Mouse (Mus musculus): ENCODE data around the gene Gpr179. TPM values are rescaled to one million over a fixed set of nuclear protein-coding genes. Genes with fewer than 3 reads are reported as not detected.

Gene Gpr179
- 0.04 and 0.08 TPM in 2 replicates for polyA plus RNA-seq (2014; fragmentation: Nextera tagmentation; extraction: Ambion mirVana)

- Histone ChIP-seq H3K27ac (ENCODE audit: low read depth, low read length) (no peak within 1 kb of the TSS), H3K27me3 (ENCODE audit: control insufficient read depth, insufficient read depth, low read length) (no peaks in the 10 kb centered on the region), H3K9me3 (ENCODE audit: control insufficient read depth, low read length) (no peaks in the 10 kb centered on the region), H3K4me2 (ENCODE audit: low read depth) (no peak within 1 kb of the TSS), H3K9ac (ENCODE audit: low read length) (no peak within 1 kb of the TSS), H3K4me1 (ENCODE audit: control insufficient read depth, insufficient read depth, low read length) (peaks cover 20% of the 10 kb centered on the region), H3K4me3 (ENCODE audit: low read depth, low read length) (no peak within 1 kb of the TSS), H3K36me3 (ENCODE audit: control insufficient read depth, insufficient read depth, low read length) (no peaks in the 10 kb centered on the region)
- no peak for DNase-seq (ENCODE audit: low spot score)
- no peak for ATAC-seq (ENCODE audit: insufficient read depth, low FRiP score, low TSS enrichment)
- 60% methylated on average over 3 of the region's 3 CpGs for WGBS
Measured at GRCm38 (mm10) chr11:97352027-97352684, at the start of gene Gpr179. Gene Gpr179 (minus strand): TSS chr11:97352077.

GRCm38 (mm10) chr11:97401082-97401481, 49.2 kb upstream of the Gpr179 start:
- Histone ChIP-seq H3K4me3 (ENCODE audit: low read depth, low read length) (no peak overlapping the region), H3K27ac (ENCODE audit: low read depth, low read length) (peak overlapping the region; percentile 49; the same call in 1 of the 2 replicates), H3K27me3 (ENCODE audit: control insufficient read depth, insufficient read depth, low read length) (peaks cover 4% of the 10 kb centered on the region; the same call in 1 of the 2 replicates), H3K9me3 (ENCODE audit: control insufficient read depth, low read length) (no peaks in the 10 kb centered on the region), H3K9ac (ENCODE audit: low read length) (0 out of 2 replicates have a peak overlapping the region, but pooled peaks have one; percentile 10), H3K4me2 (ENCODE audit: low read depth) (no peak overlapping the region), H3K4me1 (ENCODE audit: control insufficient read depth, insufficient read depth, low read length) (peaks cover 22% of the 10 kb centered on the region), H3K36me3 (ENCODE audit: control insufficient read depth, insufficient read depth, low read length) (no peaks in the 10 kb centered on the region; the same call in 1 of the 2 replicates)
- WGBS: 17% methylated on average over 6 of the region's 6 CpGs
- no peak for DNase-seq (ENCODE audit: low spot score)
- ATAC-seq (ENCODE audit: insufficient read depth, low FRiP score, low TSS enrichment): no peak

- H3K9ac ChIP-seq (ENCODE audit: low read length): no peak overlapping the region
- H3K27ac ChIP-seq (ENCODE audit: low read depth, low read length): no peak overlapping the region
- DNase-seq (ENCODE audit: low spot score) (peak; percentile 88), ATAC-seq (ENCODE audit: insufficient read depth, low FRiP score, low TSS enrichment) (peak; percentile 66; the same call in 1 of the 2 replicates)
- H3K9me3 ChIP-seq (ENCODE audit: control insufficient read depth, low read length): no peaks in the 10 kb centered on the region
- peak overlapping the region; percentile 17 for H3K4me3 ChIP-seq (ENCODE audit: low read depth, low read length)
- H3K27me3 ChIP-seq (ENCODE audit: control insufficient read depth, insufficient read depth, low read length): no peaks in the 10 kb centered on the region
- H3K36me3 ChIP-seq (ENCODE audit: control insufficient read depth, insufficient read depth, low read length): no peaks in the 10 kb centered on the region; the same call in 1 of the 2 replicates
- peak overlapping the region; percentile 42 for H3K4me2 ChIP-seq (ENCODE audit: low read depth)
- peaks cover 15% of the 10 kb centered on the region for H3K4me1 ChIP-seq (ENCODE audit: control insufficient read depth, insufficient read depth, low read length)
- 4% methylated on average over 23 of the region's 23 CpGs for WGBS
Measured at GRCm38 (mm10) chr11:97399958-97400710, 48.3 kb upstream of the Gpr179 start.

GRCm38 (mm10) chr11:97398506-97398905, 46.6 kb upstream of the Gpr179 start:
- H3K4me3 ChIP-seq (ENCODE audit: low read depth, low read length): no peak overlapping the region
- DNase-seq (ENCODE audit: low spot score): no peak
- no peaks in the 10 kb centered on the region for H3K9me3 ChIP-seq (ENCODE audit: control insufficient read depth, low read length)
- H3K4me2 ChIP-seq (ENCODE audit: low read depth): no peak overlapping the region
- no peak for ATAC-seq (ENCODE audit: insufficient read depth, low FRiP score, low TSS enrichment)
- no peaks in the 10 kb centered on the region for H3K27me3 ChIP-seq (ENCODE audit: control insufficient read depth, insufficient read depth, low read length)
- 79% methylated on average over 2 of the region's 2 CpGs for WGBS
- no peaks in the 10 kb centered on the region; the same call in 1 of the 2 replicates for H3K36me3 ChIP-seq (ENCODE audit: control insufficient read depth, insufficient read depth, low read length)
- no peak overlapping the region for H3K27ac ChIP-seq (ENCODE audit: low read depth, low read length)
- no peak overlapping the region for H3K9ac ChIP-seq (ENCODE audit: low read length)
- H3K4me1 ChIP-seq (ENCODE audit: control insufficient read depth, insufficient read depth, low read length): peaks cover 9% of the 10 kb centered on the region; the same call in 1 of the 2 replicates

GRCm38 (mm10) chr11:97394146-97394545, 42.3 kb upstream of the Gpr179 start:
- ATAC-seq (ENCODE audit: insufficient read depth, low FRiP score, low TSS enrichment) (no peak), DNase-seq (ENCODE audit: low spot score) (no peak)
- Histone ChIP-seq H3K4me3 (ENCODE audit: low read depth, low read length) (no peak overlapping the region), H3K27me3 (ENCODE audit: control insufficient read depth, insufficient read depth, low read length) (no peaks in the 10 kb centered on the region), H3K27ac (ENCODE audit: low read depth, low read length) (no peak overlapping the region), H3K9me3 (ENCODE audit: control insufficient read depth, low read length) (no peaks in the 10 kb centered on the region), H3K9ac (ENCODE audit: low read length) (no peak overlapping the region), H3K36me3 (ENCODE audit: control insufficient read depth, insufficient read depth, low read length) (peaks cover 10% of the 10 kb centered on the region), H3K4me2 (ENCODE audit: low read depth) (no peak overlapping the region), H3K4me1 (ENCODE audit: control insufficient read depth, insufficient read depth, low read length) (no peaks in the 10 kb centered on the region)
- 85% methylated on average over 11 of the region's 11 CpGs for WGBS

- ATAC-seq (ENCODE audit: insufficient read depth, low FRiP score, low TSS enrichment) (no peak), DNase-seq (ENCODE audit: low spot score) (no peak)
- Histone ChIP-seq H3K4me2 (ENCODE audit: low read depth) (no peak overlapping the region), H3K27ac (ENCODE audit: low read depth, low read length) (no peak overlapping the region), H3K9ac (ENCODE audit: low read length) (no peak overlapping the region), H3K4me1 (ENCODE audit: control insufficient read depth, insufficient read depth, low read length) (no peaks in the 10 kb centered on the region), H3K36me3 (ENCODE audit: control insufficient read depth, insufficient read depth, low read length) (peaks cover 10% of the 10 kb centered on the region), H3K4me3 (ENCODE audit: low read depth, low read length) (no peak overlapping the region), H3K27me3 (ENCODE audit: control insufficient read depth, insufficient read depth, low read length) (no peaks in the 10 kb centered on the region), H3K9me3 (ENCODE audit: control insufficient read depth, low read length) (no peaks in the 10 kb centered on the region)
- WGBS: 77% methylated on average over 11 of the region's 11 CpGs
Measured at GRCm38 (mm10) chr11:97393658-97394057, 41.8 kb upstream of the Gpr179 start.

GRCm38 (mm10) chr11:97389127-97389526, 37.2 kb upstream of the Gpr179 start:
- Histone ChIP-seq H3K27me3 (ENCODE audit: control insufficient read depth, insufficient read depth, low read length) (no peaks in the 10 kb centered on the region), H3K4me1 (ENCODE audit: control insufficient read depth, insufficient read depth, low read length) (no peaks in the 10 kb centered on the region), H3K9ac (ENCODE audit: low read length) (no peak overlapping the region), H3K4me2 (ENCODE audit: low read depth) (no peak overlapping the region), H3K27ac (ENCODE audit: low read depth, low read length) (no peak overlapping the region), H3K36me3 (ENCODE audit: control insufficient read depth, insufficient read depth, low read length) (peaks cover 12% of the 10 kb centered on the region), H3K9me3 (ENCODE audit: control insufficient read depth, low read length) (no peaks in the 10 kb centered on the region), H3K4me3 (ENCODE audit: low read depth, low read length) (no peak overlapping the region)
- WGBS: 87% methylated on average over 8 of the region's 8 CpGs
- ATAC-seq (ENCODE audit: insufficient read depth, low FRiP score, low TSS enrichment): no peak
- DNase-seq (ENCODE audit: low spot score): no peak

GRCm38 (mm10) chr11:97387811-97388210, 35.9 kb upstream of the Gpr179 start:
- no peaks in the 10 kb centered on the region for H3K4me1 ChIP-seq (ENCODE audit: control insufficient read depth, insufficient read depth, low read length)
- no peak for DNase-seq (ENCODE audit: low spot score)
- H3K36me3 ChIP-seq (ENCODE audit: control insufficient read depth, insufficient read depth, low read length): peaks cover 17% of the 10 kb centered on the region
- H3K9me3 ChIP-seq (ENCODE audit: control insufficient read depth, low read length): no peaks in the 10 kb centered on the region
- WGBS: 95% methylated on average over 2 of the region's 2 CpGs
- no peak overlapping the region for H3K4me2 ChIP-seq (ENCODE audit: low read depth)
- H3K27me3 ChIP-seq (ENCODE audit: control insufficient read depth, insufficient read depth, low read length): no peaks in the 10 kb centered on the region
- H3K9ac ChIP-seq (ENCODE audit: low read length): no peak overlapping the region
- ATAC-seq (ENCODE audit: insufficient read depth, low FRiP score, low TSS enrichment): no peak
- no peak overlapping the region for H3K4me3 ChIP-seq (ENCODE audit: low read depth, low read length)
- H3K27ac ChIP-seq (ENCODE audit: low read depth, low read length): no peak overlapping the region

Data from neural tube, embryonic 11.5 days (tissue).